Mouse (Mus musculus) C2C12 (cell line): Measurements from ENCODE around the gene Brms1. TPM values are rescaled to one million over a fixed set of nuclear protein-coding genes. Genes with fewer than 3 reads are reported as not detected.

ENCODE experiments used
- H3K27me3 ChIP-seq: one replicate; pipeline ENCODE4 v1.6.1; 2011; ENCODE audit not compliant: control insufficient read depth, insufficient read depth, insufficient read length
- H3K36me3 ChIP-seq: one replicate; pipeline ENCODE4 v1.6.1; 2011; ENCODE audit not compliant: control insufficient read depth, insufficient read depth
- H3K4me3 ChIP-seq: one replicate; pipeline ENCODE4 v1.5.1; 2011; ENCODE audit warnings: mild to moderate bottlenecking, control low read depth; ENCODE audit not compliant: poor library complexity, insufficient read depth, severe bottlenecking
- H3K79me2 ChIP-seq: one replicate; pipeline ENCODE4 v1.6.1; 2011; ENCODE audit not compliant: control insufficient read depth, insufficient read depth
- H3K79me3 ChIP-seq: one replicate; pipeline ENCODE4 v1.6.1; 2011; ENCODE audit warnings: low read depth, control low read depth
- H3ac ChIP-seq: one replicate; pipeline ENCODE3; 2011; ENCODE audit warnings: low read depth; ENCODE audit not compliant: control insufficient read depth, insufficient read length
- CEBPB ChIP-seq: IDR thresholded peaks from one replicate; pipeline ENCODE4 v1.6.1; 2011; ENCODE audit warnings: low read depth, mild to moderate bottlenecking, control low read depth, moderate library complexity
- CTCF ChIP-seq: IDR thresholded peaks from one replicate; pipeline ENCODE4 v1.5.1; 2011; ENCODE audit not compliant: control insufficient read depth, insufficient read depth, insufficient read length
- FOSL1 ChIP-seq: IDR thresholded peaks from one replicate; pipeline ENCODE4 v1.8.0; 2011; ENCODE audit warnings: mild to moderate bottlenecking, low read length; ENCODE audit not compliant: poor library complexity, insufficient read depth, severe bottlenecking
- MAX ChIP-seq: IDR thresholded peaks from one replicate; pipeline ENCODE4 v1.6.1; 2011; ENCODE audit warnings: mild to moderate bottlenecking, control low read depth
- MYOD1 ChIP-seq: IDR thresholded peaks from one replicate; pipeline ENCODE4 v1.6.1; 2011; ENCODE audit warnings: low read depth; ENCODE audit not compliant: control insufficient read depth, insufficient read length
- MYOG ChIP-seq: IDR thresholded peaks from one replicate; pipeline ENCODE4 v1.6.1; 2011; ENCODE audit not compliant: control insufficient read depth, insufficient read length; ENCODE audit errors: extremely low read depth
- USF1 ChIP-seq: IDR thresholded peaks from one replicate; pipeline ENCODE4 v1.6.1; 2011; ENCODE audit warnings: low read depth, mild to moderate bottlenecking, control low read depth, moderate library complexity
- polyA plus RNA-seq: library from polyadenylated mRNA; unstranded; fragments of >200 nt; fragmentation: generic; extraction: Trizol; gene quantifications from one replicate; pipeline ENCODE4 v1.2.1, GENCODE M21; 2012; ENCODE audit warnings: missing spikeins

Gene Brms1
- polyA plus RNA-seq, 1 experiment: 55.3 TPM

DNA sequence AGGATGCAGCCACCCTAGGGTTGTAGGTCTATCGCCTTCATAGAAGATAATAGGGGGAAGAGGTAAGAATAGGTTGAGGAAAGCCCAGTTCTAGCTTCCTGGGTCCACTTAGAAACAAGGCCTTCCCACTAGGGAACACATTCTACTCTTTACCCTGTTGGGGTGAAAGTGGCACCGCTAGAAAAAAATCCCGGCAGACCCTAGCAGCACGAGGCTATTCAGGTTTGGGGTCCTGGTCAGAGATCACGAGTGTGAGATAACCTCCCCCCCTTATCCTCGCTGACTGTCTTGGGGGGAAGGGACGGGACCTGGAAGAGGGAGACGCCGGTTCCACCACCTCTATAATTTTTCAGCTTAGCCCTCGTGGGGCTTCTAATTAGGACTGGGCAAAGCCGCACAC is 29.9 kb downstream of the Brms1 start:
- Histone ChIP-seq H3K79me2 (no peaks in the 10 kb centered on the region), H3K36me3 (no peaks in the 10 kb centered on the region), H3ac (no peak overlapping the region), H3K79me3 (no peaks in the 10 kb centered on the region), H3K4me3 (no peak overlapping the region), H3K27me3 (no peaks in the 10 kb centered on the region)
- no peak for TF ChIP-seq MYOD1
- TF ChIP-seq MAX: no peak
- TF ChIP-seq CEBPB: no peak
- no peak for TF ChIP-seq USF1
- no peak for TF ChIP-seq MYOG
- no peak for TF ChIP-seq CTCF
- TF ChIP-seq FOSL1: no peak

DNA sequence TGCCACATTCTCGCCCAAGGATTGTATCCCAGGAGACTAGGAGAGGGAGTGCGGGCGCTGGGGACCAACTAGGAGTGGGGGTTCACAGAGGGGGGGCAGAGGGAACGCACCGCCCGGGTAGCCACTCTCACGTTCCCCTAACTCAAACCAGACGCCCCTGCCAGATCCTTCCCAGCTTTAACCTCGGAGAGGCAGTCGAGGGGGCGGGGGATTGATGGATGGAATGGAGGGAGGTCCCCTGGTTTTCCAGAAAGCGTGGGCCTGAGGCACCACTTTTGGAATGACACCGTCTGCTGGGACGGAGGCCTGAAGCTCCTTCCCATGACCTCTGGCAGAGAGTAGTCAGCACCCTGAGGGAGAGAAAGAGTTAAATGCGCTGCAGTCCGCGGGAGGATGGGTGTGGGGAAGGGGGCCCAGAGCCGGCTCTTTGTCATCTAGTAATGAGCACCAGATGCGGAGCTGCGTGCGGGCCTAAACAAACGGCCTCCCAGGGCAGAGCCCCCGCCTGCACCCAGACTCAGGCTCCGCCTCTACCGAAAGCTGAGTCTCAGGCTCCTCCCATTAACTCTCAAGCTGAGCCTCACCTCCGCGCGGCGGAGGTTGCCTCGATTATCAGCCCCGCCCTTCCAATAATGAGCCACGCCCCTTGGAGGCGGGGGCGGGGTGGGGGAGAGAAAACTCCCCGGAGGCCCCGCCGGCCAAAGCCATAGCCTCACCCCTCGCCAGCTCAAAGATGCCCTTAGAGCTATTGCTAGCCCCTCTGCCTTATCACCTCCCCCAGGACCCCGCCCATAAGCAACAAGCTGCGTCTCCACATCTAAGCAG is 30.6 kb downstream of the Brms1 start:
- peak overlapping the region; percentile 29 for H3K4me3 ChIP-seq
- TF ChIP-seq MYOD1 (no peak), CEBPB (no peak), MAX (no peak), FOSL1 (no peak), USF1 (no peak), MYOG (no peak), CTCF (no peak)
- H3K27me3 ChIP-seq: no peaks in the 10 kb centered on the region
- no peaks in the 10 kb centered on the region for H3K36me3 ChIP-seq
- no peaks in the 10 kb centered on the region for H3K79me3 ChIP-seq
- H3K79me2 ChIP-seq: no peaks in the 10 kb centered on the region
- H3ac ChIP-seq: peak overlapping the region; percentile 29

DNA sequence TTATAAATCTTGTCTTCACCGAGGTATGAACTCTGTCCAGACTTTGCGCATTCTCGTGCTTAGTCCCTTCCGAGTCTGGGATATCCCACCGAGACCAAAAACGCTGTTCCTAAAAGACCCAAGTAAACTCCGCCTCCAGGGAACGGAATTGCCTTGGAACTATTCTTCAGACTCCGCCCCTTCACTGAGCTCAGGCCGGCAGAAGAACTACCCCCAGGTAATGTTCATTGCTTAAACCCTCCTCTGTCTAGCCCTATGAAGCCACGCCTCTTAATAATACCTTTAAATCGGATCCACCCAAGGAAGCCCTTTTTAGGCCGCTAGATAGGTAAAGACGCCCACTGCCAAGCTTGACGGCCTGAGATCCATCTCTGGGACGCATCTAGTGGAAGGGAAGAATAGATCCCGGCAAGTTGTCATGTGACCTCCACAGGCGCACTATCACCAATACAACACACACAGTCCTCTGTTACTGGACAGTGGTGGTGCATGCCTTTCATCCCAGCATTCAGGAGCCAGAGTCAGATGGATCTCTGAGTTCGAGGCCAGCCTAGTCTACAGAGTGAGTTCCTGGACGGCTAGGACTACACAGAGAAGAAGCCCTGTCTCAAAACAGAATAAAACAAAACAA is 31.4 kb downstream of the Brms1 start:
- peak overlapping the region; percentile 29 for H3K4me3 ChIP-seq
- H3K79me3 ChIP-seq: no peaks in the 10 kb centered on the region
- TF ChIP-seq MYOD1 (no peak), USF1 (peak; percentile 23), CTCF (no peak)

DNA sequence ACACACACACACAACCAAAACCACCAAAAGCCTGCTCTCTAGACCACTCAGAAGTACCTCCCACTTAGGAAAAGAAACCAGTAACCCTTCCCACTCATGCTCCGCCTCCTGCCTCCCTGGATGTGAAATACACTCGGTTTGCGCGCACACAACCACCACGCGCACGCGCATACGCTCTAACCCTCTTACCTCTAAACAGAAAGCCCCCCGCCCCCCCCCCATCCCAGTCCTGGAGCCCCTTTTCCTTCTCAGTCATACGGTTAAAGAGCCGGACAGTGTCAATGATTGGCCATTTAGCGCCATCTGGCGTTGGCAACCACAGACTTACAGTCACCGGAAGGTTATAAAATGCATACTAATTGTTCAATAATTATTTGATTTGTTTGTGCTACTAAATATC is 31.9 kb downstream of the Brms1 start:
- Histone ChIP-seq H3K79me3 (no peaks in the 10 kb centered on the region), H3K36me3 (no peaks in the 10 kb centered on the region), H3K4me3 (no peak overlapping the region), H3K79me2 (no peaks in the 10 kb centered on the region), H3ac (no peak overlapping the region), H3K27me3 (no peaks in the 10 kb centered on the region)
- TF ChIP-seq MAX: no peak
- peak; percentile 19 for TF ChIP-seq CTCF

More for the DNA sequence above, 31.4 kb downstream of the Brms1 start:
- no peak overlapping the region for H3ac ChIP-seq
- H3K79me2 ChIP-seq: no peaks in the 10 kb centered on the region
- no peaks in the 10 kb centered on the region for H3K36me3 ChIP-seq
- H3K27me3 ChIP-seq: no peaks in the 10 kb centered on the region

DNA sequence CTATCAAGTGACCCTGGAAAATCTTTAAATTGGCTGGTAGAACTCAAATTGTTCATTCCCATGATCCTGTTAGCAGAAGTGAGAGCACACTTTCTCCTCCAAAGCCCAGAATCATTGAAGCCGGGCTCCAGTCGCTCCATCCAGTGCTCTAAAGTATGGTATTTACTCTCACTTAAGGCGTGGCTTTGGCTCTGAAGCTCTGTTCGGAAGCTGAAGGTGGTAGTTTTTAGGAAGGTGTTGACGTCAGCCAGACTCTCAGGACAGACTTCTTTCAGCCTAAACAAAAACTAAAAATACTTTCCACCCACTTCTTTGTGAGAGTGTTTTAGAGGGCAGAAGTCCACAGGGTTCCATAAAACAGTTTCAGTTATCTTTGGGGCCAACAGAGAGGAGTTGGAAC is 32.4 kb downstream of the Brms1 start:
- Histone ChIP-seq H3K36me3 (no peaks in the 10 kb centered on the region), H3K79me2 (no peaks in the 10 kb centered on the region), H3K27me3 (no peaks in the 10 kb centered on the region), H3ac (no peak overlapping the region), H3K79me3 (no peaks in the 10 kb centered on the region), H3K4me3 (no peak overlapping the region)
- TF ChIP-seq MAX: no peak
- TF ChIP-seq CTCF: no peak
- TF ChIP-seq USF1: no peak
- TF ChIP-seq MYOG: no peak
- TF ChIP-seq MYOD1: no peak
- TF ChIP-seq FOSL1: no peak
- TF ChIP-seq CEBPB: no peak

DNA sequence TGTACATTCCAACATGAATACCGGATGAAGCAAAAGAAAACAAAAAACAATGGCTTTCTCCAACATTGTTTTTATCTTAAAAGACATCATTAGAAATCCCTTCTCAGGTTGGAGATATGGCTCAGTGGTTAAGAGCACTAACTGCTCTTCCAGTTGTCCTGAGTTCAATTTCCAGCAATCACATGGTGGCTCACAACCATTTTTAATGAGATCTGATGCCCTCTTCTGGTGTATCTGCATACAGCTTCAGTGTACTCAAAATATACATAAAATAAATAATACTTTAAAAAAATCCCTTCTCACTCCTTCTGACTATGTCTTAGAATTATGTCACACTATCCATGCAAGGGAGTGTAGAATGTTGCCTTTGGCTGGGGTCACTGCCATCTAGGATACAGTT is 38.1 kb downstream of the Brms1 start:
- Histone ChIP-seq H3ac (no peak overlapping the region), H3K36me3 (no peaks in the 10 kb centered on the region), H3K4me3 (no peak overlapping the region), H3K27me3 (no peaks in the 10 kb centered on the region), H3K79me2 (no peaks in the 10 kb centered on the region), H3K79me3 (no peaks in the 10 kb centered on the region)
- TF ChIP-seq USF1: peak; percentile 48
- TF ChIP-seq MAX: no peak
- no peak for TF ChIP-seq CEBPB
